Mouse (Mus musculus) bone marrow, adult 2 months (tissue): Measurements from ENCODE around the gene Kcnk3.

Experiments used
- CTCF ChIP-seq: fragments of 200-500 bp; IDR thresholded peaks from 2 replicates; pipeline ENCODE4 v1.5.1; 2011; ENCODE audit warnings: low read length, control low read depth; ENCODE audit not compliant: control insufficient read depth, insufficient read depth
- POLR2A ChIP-seq: fragments of 200-500 bp; IDR thresholded peaks from 2 replicates; pipeline ENCODE4 v1.6.1; 2011; ENCODE audit warnings: low read depth, mild to moderate bottlenecking, control low read depth, low read length, borderline replicate concordance; ENCODE audit not compliant: control insufficient read depth

GRCm38 (mm10) chr5:30594953-30595560 is 7.1 kb downstream of the Kcnk3 start:
- no peak for TF ChIP-seq POLR2A
- TF ChIP-seq CTCF: no peak
